Mouse (Mus musculus) testis, postnatal 14 days (tissue): ENCODE results near the gene Tnfrsf14.

Experiments
- DNase-seq: peaks from one replicate; pipeline ENCODE4 v3.0.0; 2021; ENCODE audit warnings: low spot score

Tnfrsf14 gene

GRCm38 (mm10) chr4:154877864-154878548 is 50.4 kb downstream of the Tnfrsf14 start:
- DNase-seq = peak; percentile 88

- DNase-seq = no peak
These were observed 55.2 kb downstream of the Tnfrsf14 start for GRCm38 (mm10) chr4:154873186-154873585.
